Mouse (Mus musculus) embryonic facial prominence, embryonic 14.5 days (tissue): ENCODE data around the gene Olfr1375. TPM values are rescaled to one million over a fixed set of nuclear protein-coding genes. Genes with fewer than 3 reads are reported as not detected.
"Not testable (repeated sequence)": the region's sequence is repeated elsewhere in the genome, so short reads cannot be mapped to it uniquely, and the experiment has no call there.

ENCODE experiments used
- ATAC-seq: fragments of 200-750 bp; cut with Nextera tagmentation; 2 replicates; pipeline ENCODE4 v1.8.0; 2017; ENCODE audit warnings: low read depth, moderate number of reproducible peaks, moderate TSS enrichment
- DNase-seq: peaks from one replicate; pipeline ENCODE4 v3.0.0-alpha.2; 2015; ENCODE audit warnings: low spot score
- H3K27ac ChIP-seq: fragments of 300-500 bp; sonication (generic); replicated peaks from 2 replicates; pipeline ENCODE4 v1.5.1; 2014; ENCODE audit warnings: low read depth, mild to moderate bottlenecking, low read length, moderate library complexity
- H3K27me3 ChIP-seq: fragments of 300-500 bp; sonication (generic); replicated peaks from 2 replicates; pipeline ENCODE4 v1.6.1; 2014; ENCODE audit warnings: low read length; ENCODE audit not compliant: control insufficient read depth, insufficient read depth
- H3K36me3 ChIP-seq: fragments of 300-500 bp; sonication (generic); 2 replicates; pipeline ENCODE4 v1.6.1; 2014; ENCODE audit warnings: low read length, mixed read lengths; ENCODE audit not compliant: control insufficient read depth, insufficient read depth
- H3K4me1 ChIP-seq: fragments of 300-500 bp; sonication (generic); 2 replicates; pipeline ENCODE4 v1.6.1; 2014; ENCODE audit warnings: antibody characterized with exemption, low read length; ENCODE audit not compliant: control insufficient read depth, insufficient read depth
- H3K4me2 ChIP-seq: fragments of 300-500 bp; sonication (generic); 2 replicates; pipeline ENCODE4 v1.6.1; 2014; ENCODE audit warnings: low read depth, mild to moderate bottlenecking, low read length, moderate library complexity, mixed read lengths
- H3K4me3 ChIP-seq: fragments of 300-500 bp; sonication (generic); 2 replicates; pipeline ENCODE4 v1.5.1; 2014; ENCODE audit warnings: low read depth, mild to moderate bottlenecking, low read length
- H3K9ac ChIP-seq: fragments of 300-500 bp; sonication (generic); 2 replicates; pipeline ENCODE4 v1.6.1; 2014; ENCODE audit warnings: low read depth, mild to moderate bottlenecking, low read length, moderate library complexity, mixed read lengths
- H3K9me3 ChIP-seq: fragments of 300-500 bp; sonication (generic); 2 replicates; pipeline ENCODE4 v1.6.1; 2016; ENCODE audit warnings: low read length; ENCODE audit not compliant: control insufficient read depth
- WGBS: fragments of 180-500 bp; shearing (Covaris S2); extraction: QIAGEN DNeasy Blood & Tissue Kit; methylation state at CpG from one replicate; pipeline ENCODE4 v1.1.7; 2014; 5-methylcytosine and 5-hydroxymethylcytosine counted together
- polyA plus RNA-seq: library from polyadenylated mRNA; unstranded; fragments of >200 nt; fragmentation: Nextera tagmentation; extraction: Ambion mirVana; gene quantifications from 2 replicates; pipeline ENCODE4 v1.2.1, GENCODE M21; 2014

Olfr1375 gene
- polyA plus RNA-seq, result not detected in 2 replicates

GRCm38 (mm10) chr11:51047809-51048208, at the start of gene Olfr1375:
Olfr1375 (plus strand) TSS chr11:51048109.
- not testable (repeated sequence) for ATAC-seq, H3K4me2 ChIP-seq
- 67% methylated on average over 2 of the region's 3 CpGs for WGBS

GRCm38 (mm10) chr11:51003296-51003695, 44.6 kb upstream of the Olfr1375 start, which contains the start of gene Olfr51:
Olfr51 (plus strand) TSS chr11:51003596.
- ATAC-seq, result no peak
- DNase-seq, result no peak
- 76% methylated on average over 5 of the region's 5 CpGs for WGBS
- no peak within 1 kb of the TSS for H3K9ac ChIP-seq
- no peaks in the 10 kb centered on the region for H3K4me1 ChIP-seq
- H3K4me2 ChIP-seq, result no peak within 1 kb of the TSS
- no peaks in the 10 kb centered on the region for H3K9me3 ChIP-seq
- H3K36me3 ChIP-seq, result no peaks in the 10 kb centered on the region
- no peak within 1 kb of the TSS for H3K4me3 ChIP-seq
- H3K27ac ChIP-seq, result no peak within 1 kb of the TSS
- no peaks in the 10 kb centered on the region for H3K27me3 ChIP-seq

More at GRCm38 (mm10) chr11:51047809-51048208, at the start of gene Olfr1375:
- H3K36me3 ChIP-seq, H3K27ac ChIP-seq, H3K9me3 ChIP-seq, H3K27me3 ChIP-seq, DNase-seq, H3K4me3 ChIP-seq, H3K4me1 ChIP-seq, H3K9ac ChIP-seq: not testable (repeated sequence)

GRCm38 (mm10) chr11:51011821-51012220, 36.1 kb upstream of the Olfr1375 start:
- H3K27ac ChIP-seq, result no peak overlapping the region
- H3K4me2 ChIP-seq, result no peak overlapping the region
- no peak for DNase-seq
- WGBS, result 60% methylated on average over 5 of the region's 5 CpGs
- no peaks in the 10 kb centered on the region for H3K27me3 ChIP-seq
- no peak overlapping the region for H3K4me3 ChIP-seq
- no peaks in the 10 kb centered on the region for H3K36me3 ChIP-seq
- H3K9ac ChIP-seq, result no peak overlapping the region
- ATAC-seq, result no peak
- no peaks in the 10 kb centered on the region for H3K4me1 ChIP-seq
- no peaks in the 10 kb centered on the region for H3K9me3 ChIP-seq

- Histone ChIP-seq H3K9me3 (no peaks in the 10 kb centered on the region), H3K4me2 (no peak within 1 kb of the TSS), H3K4me1 (no peaks in the 10 kb centered on the region), H3K36me3 (no peaks in the 10 kb centered on the region), H3K4me3 (no peak within 1 kb of the TSS), H3K27ac (no peak within 1 kb of the TSS), H3K9ac (no peak within 1 kb of the TSS), H3K27me3 (no peaks in the 10 kb centered on the region)
- ATAC-seq, result no peak
- WGBS, result 62% methylated on average over 1 of the region's 1 CpGs
- DNase-seq, result no peak
These were observed 34.0 kb upstream of the Olfr1375 start, which contains the start of gene Olfr54 for GRCm38 (mm10) chr11:51013936-51014335. Olfr54 (plus strand) TSS chr11:51014236.

- Histone ChIP-seq H3K4me3 (no peak overlapping the region), H3K9me3 (no peaks in the 10 kb centered on the region), H3K4me1 (no peaks in the 10 kb centered on the region), H3K4me2 (no peak overlapping the region), H3K27me3 (no peaks in the 10 kb centered on the region), H3K9ac (no peak overlapping the region), H3K27ac (no peak overlapping the region), H3K36me3 (no peaks in the 10 kb centered on the region)
- DNase-seq (no peak), ATAC-seq (no peak)
- 53% methylated on average over 2 of the region's 2 CpGs for WGBS
These were observed 31.6 kb upstream of the Olfr1375 start for GRCm38 (mm10) chr11:51016341-51016740.

GRCm38 (mm10) chr11:51026811-51027210, 21.1 kb upstream of the Olfr1375 start:
- 86% methylated on average over 11 of the region's 11 CpGs for WGBS
- H3K27ac ChIP-seq, DNase-seq, ATAC-seq, H3K9ac ChIP-seq, H3K9me3 ChIP-seq, H3K4me1 ChIP-seq, H3K27me3 ChIP-seq, H3K36me3 ChIP-seq, H3K4me2 ChIP-seq, H3K4me3 ChIP-seq: not testable (repeated sequence)

GRCm38 (mm10) chr11:51029381-51029780, 18.5 kb upstream of the Olfr1375 start:
- not testable (repeated sequence) for H3K4me2 ChIP-seq, H3K4me1 ChIP-seq, ATAC-seq, H3K4me3 ChIP-seq, H3K9me3 ChIP-seq, H3K36me3 ChIP-seq, DNase-seq, H3K9ac ChIP-seq, H3K27ac ChIP-seq, H3K27me3 ChIP-seq
- WGBS, result 76% methylated on average over 8 of the region's 8 CpGs

- H3K4me2 ChIP-seq, result no peak overlapping the region
- DNase-seq, result no peak
- H3K27ac ChIP-seq, result no peak overlapping the region
- no peak overlapping the region for H3K9ac ChIP-seq
- H3K4me3 ChIP-seq, result no peak overlapping the region
- ATAC-seq, result no peak
- H3K36me3 ChIP-seq, result no peaks in the 10 kb centered on the region
- 74% methylated on average over 2 of the region's 2 CpGs for WGBS
- no peaks in the 10 kb centered on the region for H3K27me3 ChIP-seq
- no peaks in the 10 kb centered on the region for H3K4me1 ChIP-seq
- H3K9me3 ChIP-seq, result no peaks in the 10 kb centered on the region
These were observed 17.7 kb upstream of the Olfr1375 start for GRCm38 (mm10) chr11:51030225-51030624.

- Histone ChIP-seq H3K4me1 (no peaks in the 10 kb centered on the region), H3K9ac (no peak overlapping the region), H3K27me3 (no peaks in the 10 kb centered on the region), H3K9me3 (no peaks in the 10 kb centered on the region), H3K4me3 (no peak overlapping the region), H3K4me2 (no peak overlapping the region), H3K36me3 (no peaks in the 10 kb centered on the region), H3K27ac (no peak overlapping the region)
- DNase-seq (peak; percentile 20), ATAC-seq (no peak)
- WGBS, result 6% methylated on average over 1 of the region's 1 CpGs
These were observed 15.1 kb upstream of the Olfr1375 start for GRCm38 (mm10) chr11:51032851-51033250.
